Mouse (Mus musculus) testis, adult 2 months (tissue): ENCODE results near the gene Crtac1.

Experiments
- CTCF ChIP-seq: fragments of 200-500 bp; IDR thresholded peaks from 2 replicates; pipeline ENCODE4 v1.5.1; 2012; ENCODE audit warnings: low read depth, mild to moderate bottlenecking, inconsistent platforms, low read length, moderate library complexity; ENCODE audit not compliant: control insufficient read depth, insufficient read depth, insufficient replicate concordance
- POLR2A ChIP-seq: fragments of 200-500 bp; IDR thresholded peaks from 2 replicates; pipeline ENCODE4 v1.6.1; 2012; ENCODE audit warnings: low read depth, mild to moderate bottlenecking, inconsistent platforms, low read length, moderate library complexity; ENCODE audit not compliant: control insufficient read depth

DNA sequence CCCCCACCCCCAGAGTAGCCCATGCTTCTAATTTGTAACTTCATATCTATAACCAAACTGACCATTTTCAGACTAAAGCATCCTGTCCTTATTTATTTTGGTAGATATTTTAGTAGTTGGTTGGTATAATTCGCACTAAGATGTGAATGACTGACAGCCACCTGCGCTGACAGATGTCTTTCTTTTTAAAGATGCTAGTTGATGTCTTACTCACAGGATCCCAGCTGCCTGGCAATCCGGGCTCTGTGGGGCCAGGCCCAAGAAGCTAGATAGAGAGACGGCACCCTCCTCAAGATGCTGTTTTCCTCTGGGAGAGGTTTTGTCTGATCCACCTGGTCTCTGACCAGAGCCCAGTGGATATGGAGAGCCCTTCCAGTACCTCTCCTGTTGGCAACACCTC is 11.7 kb upstream of the Crtac1 start:
- no peak for TF ChIP-seq CTCF
- TF ChIP-seq POLR2A: no peak
